25 mouse cellular contexts compared by ENCODE assay signal in the genomic region with DNA sequence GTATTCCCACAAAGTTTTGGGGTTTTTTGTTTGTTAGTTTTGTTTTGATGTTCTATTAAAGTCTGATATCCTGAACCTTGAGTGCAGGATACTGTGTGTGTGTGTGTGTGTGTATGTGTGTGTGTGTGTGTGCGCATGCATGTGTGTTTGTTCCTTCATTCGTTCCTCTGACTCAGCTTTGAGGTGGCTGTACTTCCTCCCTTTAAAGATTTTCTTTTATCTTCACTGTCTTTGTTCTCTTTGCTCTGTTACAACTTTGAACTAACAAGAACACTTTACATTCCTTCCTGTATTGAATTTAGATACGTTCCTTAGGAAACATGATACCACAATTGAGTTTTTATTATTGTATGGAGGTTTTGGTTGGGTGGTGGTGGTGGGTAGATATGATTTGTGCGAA. TPM values are rescaled to one million over a fixed set of nuclear protein-coding genes. Genes with fewer than 3 reads are reported as not detected.
DNase-seq lines count a peak whose midpoint lies in the region; ATAC-seq lines count a peak whose summit lies in the region.
"Had no signal": no experiment of that assay in that cellular context is flagged by ENCODE, and none has a peak within 500 bp of the region (broad histone marks: within the 10 kb centered on the region; RNA-seq: fewer than 3 reads in every experiment).

No protein-coding gene starts in this region.

- no peak for DNase-seq in embryonic facial prominence, embryonic 10.5 days (ENCODE audit: low spot score)
- DNase-seq in CD8-positive naive resting alpha-beta T cell, adult 2 months (ENCODE audit: low read depth in 2 of 2, low spot score in 2 of 2): peak; percentile 48 to 67
- peak; percentile 36 for DNase-seq in thymus, postnatal 14 days
- no peak for DNase-seq in cerebellum, adult 9-11 months
- DNase-seq in cerebellum, adult 11 months: no peak
- DNase-seq: adrenal gland, postnatal 10 days; cerebellum, adult 11-12 months; cerebellum, postnatal 25 days; gastrocnemius, postnatal 10 days; heart, adult 2 months; kidney, adult 2 months; kidney, postnatal 10 days; liver, postnatal 0 days; lung, postnatal 10 days; right cerebral cortex, adult 18-20 months had no signal

- H3K36me3 ChIP-seq in embryonic facial prominence, embryonic 12.5 days: peaks cover 25% of the 10 kb centered on the region
- peaks cover 70% of the 10 kb centered on the region for H3K36me3 ChIP-seq in embryonic facial prominence, embryonic 10.5 days (replicated peaks)
- peaks cover 31% of the 10 kb centered on the region for H3K36me3 ChIP-seq in midbrain, embryonic 13.5 days

- peak; percentile 22; the same call in 1 of the 2 replicates for ATAC-seq in embryonic facial prominence, embryonic 12.5 days (ENCODE audit: insufficient number of reproducible peaks, insufficient read depth, low FRiP score, low TSS enrichment)
- peak; percentile 97 for ATAC-seq in inflammation-experienced regulatory T-cells, adult 6 months
- ATAC-seq in midbrain, embryonic 13.5 days: no peak
- ATAC-seq: hindbrain, postnatal 0 days; liver, postnatal 0 days; midbrain, embryonic 15.5 days had no signal

- no peaks in the 10 kb centered on the region for H3K27me3 ChIP-seq in embryonic facial prominence, embryonic 12.5 days
- H3K27me3 ChIP-seq in embryonic facial prominence, embryonic 10.5 days (replicated peaks; ENCODE audit: low read depth, poor library complexity, severe bottlenecking): no peaks in the 10 kb centered on the region
- H3K27me3 ChIP-seq in midbrain, embryonic 13.5 days: no peaks in the 10 kb centered on the region
- H3K27me3 ChIP-seq: forebrain, embryonic 12.5 days; heart, embryonic 15.5 days; midbrain, embryonic 15.5 days had no signal

- H3K9me3 ChIP-seq in embryonic facial prominence, embryonic 12.5 days: no peaks in the 10 kb centered on the region
- H3K9me3 ChIP-seq in embryonic facial prominence, embryonic 10.5 days: no peaks in the 10 kb centered on the region
- no peaks in the 10 kb centered on the region for H3K9me3 ChIP-seq in midbrain, embryonic 13.5 days
- H3K9me3 ChIP-seq: forebrain, embryonic 12.5 days; heart, embryonic 15.5 days; limb, embryonic 10.5 days; midbrain, embryonic 15.5 days had no signal

- no peaks in the 10 kb centered on the region for H3K4me1 ChIP-seq in embryonic facial prominence, embryonic 12.5 days
- no peaks in the 10 kb centered on the region for H3K4me1 ChIP-seq in embryonic facial prominence, embryonic 10.5 days
- no peaks in the 10 kb centered on the region for H3K4me1 ChIP-seq in midbrain, embryonic 13.5 days (replicated peaks)
- H3K4me1 ChIP-seq: forebrain, embryonic 12.5 days; limb, embryonic 10.5 days; midbrain, embryonic 15.5 days had no signal

- H3K4me3 ChIP-seq in embryonic facial prominence, embryonic 12.5 days: no peak overlapping the region
- no peak overlapping the region for H3K4me3 ChIP-seq in embryonic facial prominence, embryonic 10.5 days
- H3K4me3 ChIP-seq in midbrain, embryonic 13.5 days (replicated peaks): no peak overlapping the region
- H3K4me3 ChIP-seq: forebrain, embryonic 12.5 days; heart, adult 2 months; heart, embryonic 15.5 days; left cerebral cortex, adult 2 months; limb, embryonic 10.5 days; midbrain, embryonic 15.5 days had no signal

- H3K4me2 ChIP-seq in embryonic facial prominence, embryonic 12.5 days (replicated peaks): no peak overlapping the region
- H3K4me2 ChIP-seq in midbrain, embryonic 13.5 days (replicated peaks): no peak overlapping the region
- H3K4me2 ChIP-seq: forebrain, embryonic 12.5 days; heart, embryonic 15.5 days; midbrain, embryonic 15.5 days had no signal

- H3K27ac ChIP-seq in embryonic facial prominence, embryonic 12.5 days: no peak overlapping the region
- no peak overlapping the region for H3K27ac ChIP-seq in embryonic facial prominence, embryonic 10.5 days (replicated peaks)
- no peak overlapping the region for H3K27ac ChIP-seq in midbrain, embryonic 13.5 days
- H3K27ac ChIP-seq: forebrain, embryonic 12.5 days; heart, adult 2 months; heart, embryonic 15.5 days; hindbrain, postnatal 0 days; left cerebral cortex, adult 2 months; limb, embryonic 10.5 days; midbrain, embryonic 15.5 days had no signal

- no peak overlapping the region for H3K9ac ChIP-seq in embryonic facial prominence, embryonic 12.5 days
- no peak overlapping the region for H3K9ac ChIP-seq in midbrain, embryonic 13.5 days (replicated peaks)
- H3K9ac ChIP-seq: forebrain, embryonic 12.5 days; heart, embryonic 15.5 days; liver, postnatal 0 days; midbrain, embryonic 15.5 days had no signal

- 69% methylated on average over 4 of the region's 4 CpGs for WGBS in embryonic facial prominence, embryonic 12.5 days
- WGBS in embryonic facial prominence, embryonic 10.5 days: 81% methylated on average over 4 of the region's 4 CpGs
- 70% methylated on average over 4 of the region's 4 CpGs for WGBS in midbrain, embryonic 13.5 days

RNA-seq across cellular contexts. Expression of a gene that starts 22.4 kb away (rescaled TPM):
- polyA plus RNA-seq in embryonic facial prominence, embryonic 12.5 days (2016; fragmentation: Nextera tagmentation; extraction: Ambion mirVana): 108 and 109 TPM in 2 replicates
- polyA plus RNA-seq in embryonic facial prominence, embryonic 10.5 days (2016; fragmentation: Nextera tagmentation; extraction: Ambion mirVana): 98.0 and 102 TPM in 2 replicates
- polyA plus RNA-seq in inflammation-experienced regulatory T-cells, adult 6 months (2017; shearing (Covaris generic)): 100 to 1,000 TPM in 2 of 3 experiments, 10 to 100 TPM in 1; 79.6 to 135 (median 109) TPM
- 132 and 134 TPM in 2 replicates for polyA plus RNA-seq in midbrain, embryonic 13.5 days (2015; fragmentation: Nextera tagmentation; extraction: Ambion mirVana)

RNA-seq across cellular contexts. Expression of a gene that starts 58.5 kb away (rescaled TPM):
- polyA plus RNA-seq in embryonic facial prominence, embryonic 12.5 days (2016; fragmentation: Nextera tagmentation; extraction: Ambion mirVana): 0.05 TPM in 1 of 2 replicates, not detected in the other
- 0.02 and 0.05 TPM in 2 replicates for polyA plus RNA-seq in embryonic facial prominence, embryonic 10.5 days (2016; fragmentation: Nextera tagmentation; extraction: Ambion mirVana)
- 1 to 10 TPM in 1 of 3 experiments, under 1 TPM in 1, not detected in 1; 0.32 to 1.2 TPM for polyA plus RNA-seq in inflammation-experienced regulatory T-cells, adult 6 months (2017; shearing (Covaris generic))
- polyA plus RNA-seq in midbrain, embryonic 13.5 days (2015; fragmentation: Nextera tagmentation; extraction: Ambion mirVana): 0.15 and 0.17 TPM in 2 replicates
- polyA plus RNA-seq: limb, embryonic 10.5 days; liver, postnatal 0 days; small intestine, adult 2 months had no signal

Comparison
In these comparisons a context has a peak if more than half of its experiments do, and no peak if none do; other contexts are left out.
1. DNase-seq: peak in CD8-positive naive resting alpha-beta T cell, adult 2 months (2 of 2) and thymus, postnatal 14 days (single experiment); none in embryonic facial prominence, embryonic 10.5 days (single experiment), cerebellum, adult 9-11 months (single experiment) and cerebellum, adult 11 months (single experiment).